Mouse (Mus musculus) cerebellum, adult 2 months (tissue): ENCODE results near the gene Pla2g16. TPM values are rescaled to one million over a fixed set of nuclear protein-coding genes. Genes with fewer than 3 reads are reported as not detected.

Experiments
- DNase-seq, 2 experiments: peaks; one replicate each; pipeline ENCODE4 v3.0.0; 2021
- H3K27ac ChIP-seq: fragments of 200-500 bp; 2 replicates; pipeline ENCODE4 v1.5.1; 2012; ENCODE audit warnings: low read length, control low read depth, inconsistent platforms; ENCODE audit not compliant: insufficient read depth
- H3K27me3 ChIP-seq: fragments of 200-500 bp; 2 replicates; pipeline ENCODE4 v1.6.1; 2012; ENCODE audit warnings: inconsistent platforms, mild to moderate bottlenecking, low read length, moderate library complexity; ENCODE audit not compliant: control insufficient read depth, insufficient read depth
- H3K4me1 ChIP-seq: fragments of 200-500 bp; 2 replicates; pipeline ENCODE4 v1.6.1; 2011; ENCODE audit warnings: low read length; ENCODE audit not compliant: control insufficient read depth, insufficient read depth
- H3K4me3 ChIP-seq: fragments of 200-500 bp; replicated peaks from 2 replicates; pipeline ENCODE3; 2011; ENCODE audit warnings: mild to moderate bottlenecking, low read depth, low read length, control low read depth; ENCODE audit not compliant: insufficient read depth
- CTCF ChIP-seq: fragments of 200-500 bp; IDR thresholded peaks from 2 replicates; pipeline ENCODE4 v1.5.1; 2011; ENCODE audit warnings: low read depth, mild to moderate bottlenecking, control low read depth, low read length, moderate library complexity, borderline replicate concordance; ENCODE audit not compliant: insufficient read depth
- POLR2A ChIP-seq: fragments of 200-500 bp; IDR thresholded peaks from 2 replicates; pipeline ENCODE4 v1.6.1; 2011; ENCODE audit warnings: low read length, control low read depth, borderline replicate concordance; ENCODE audit not compliant: insufficient read depth
- WGBS: fragments of 180-500 bp; shearing (Covaris S2); methylation state at CpG from one replicate; pipeline ENCODE4 v1.1.7; 2018; 5-methylcytosine and 5-hydroxymethylcytosine counted together
- polyA plus RNA-seq: library from polyadenylated mRNA; depleted of rRNA; stranded (reverse); fragments of >200 nt; gene quantifications from 2 replicates; pipeline ENCODE4 v1.2.3, GENCODE M21; 2012

Gene Pla2g16
- polyA plus RNA-seq, 1 experiment: 56.9 TPM

DNA sequence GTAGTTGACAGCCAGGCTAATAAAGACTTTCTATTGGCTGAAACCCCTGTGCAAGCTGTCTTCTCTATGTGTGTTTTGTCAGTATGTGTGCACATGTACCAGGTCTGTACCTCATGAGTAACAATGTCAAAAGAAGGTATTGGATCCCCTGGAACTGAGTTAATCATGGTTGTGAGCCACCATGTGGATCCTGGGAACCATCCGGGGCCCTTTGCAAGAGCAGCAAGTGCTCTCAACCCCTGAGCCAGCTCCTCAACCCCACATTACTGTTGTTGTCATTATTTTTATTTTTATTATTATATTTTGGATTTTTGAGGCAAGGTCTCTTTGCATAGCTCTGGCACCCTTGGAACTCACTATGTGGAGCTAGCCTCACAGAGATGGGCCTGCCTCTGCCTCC is 618 bp upstream of the Pla2g16 start:
- H3K27me3 ChIP-seq: no peaks in the 10 kb centered on the region
- H3K4me1 ChIP-seq: no peaks in the 10 kb centered on the region
- TF ChIP-seq CTCF (no peak), POLR2A (no peak)
- no peak for DNase-seq
- H3K4me3 ChIP-seq: no peak overlapping the region
- no peak overlapping the region for H3K27ac ChIP-seq
- 97% methylated on average over 1 of the region's 1 CpGs for WGBS

DNA sequence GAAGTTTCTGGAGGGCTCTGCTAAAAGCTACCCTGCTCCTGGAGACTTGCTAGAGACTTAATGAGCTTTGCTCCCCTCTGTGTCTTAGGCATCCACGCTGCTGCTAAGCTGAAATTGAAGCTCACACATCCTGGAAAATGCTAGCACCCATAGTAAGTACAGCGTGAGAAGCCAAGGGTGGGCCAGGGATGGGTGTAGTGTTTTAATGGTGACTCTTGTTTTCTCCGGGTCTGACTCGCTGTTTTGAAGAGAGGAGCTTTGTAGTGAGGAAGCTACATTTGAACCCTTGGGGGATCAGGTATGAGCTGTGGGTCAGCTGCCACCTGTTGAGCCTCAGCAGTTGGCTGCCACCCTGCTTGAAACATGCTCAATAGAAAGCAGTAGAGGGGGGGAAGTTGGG is 585 bp downstream of the Pla2g16 start:
- DNase-seq: no peak
- no peak overlapping the region for H3K27ac ChIP-seq
- H3K27me3 ChIP-seq: no peaks in the 10 kb centered on the region
- peak overlapping the region; percentile 24 for H3K4me3 ChIP-seq
- no peaks in the 10 kb centered on the region for H3K4me1 ChIP-seq
- 9% methylated on average over 4 of the region's 4 CpGs for WGBS
- no peak for TF ChIP-seq CTCF
- TF ChIP-seq POLR2A: no peak

- 76% methylated on average over 4 of the region's 4 CpGs for WGBS
- TF ChIP-seq POLR2A (no peak), CTCF (no peak)
- Histone ChIP-seq H3K27ac (no peak overlapping the region), H3K27me3 (no peaks in the 10 kb centered on the region), H3K4me3 (no peak overlapping the region), H3K4me1 (no peaks in the 10 kb centered on the region)
- DNase-seq: no peak
Measured at GRCm38 (mm10) chr19:7558675-7559074, 1.4 kb downstream of the Pla2g16 start.

- TF ChIP-seq CTCF (no peak), POLR2A (no peak)
- Histone ChIP-seq H3K27me3 (no peaks in the 10 kb centered on the region), H3K27ac (no peak overlapping the region), H3K4me3 (no peak overlapping the region), H3K4me1 (no peaks in the 10 kb centered on the region)
- no peak for DNase-seq
- 72% methylated on average over 4 of the region's 4 CpGs for WGBS
Measured at GRCm38 (mm10) chr19:7559986-7560385, 2.7 kb downstream of the Pla2g16 start.

GRCm38 (mm10) chr19:7561456-7561855 is 4.2 kb downstream of the Pla2g16 start:
- no peak for DNase-seq
- 75% methylated on average over 3 of the region's 3 CpGs for WGBS
- H3K27ac ChIP-seq: no peak overlapping the region
- H3K27me3 ChIP-seq: no peaks in the 10 kb centered on the region
- no peaks in the 10 kb centered on the region for H3K4me1 ChIP-seq
- TF ChIP-seq POLR2A (no peak), CTCF (no peak)
- no peak overlapping the region for H3K4me3 ChIP-seq

DNA sequence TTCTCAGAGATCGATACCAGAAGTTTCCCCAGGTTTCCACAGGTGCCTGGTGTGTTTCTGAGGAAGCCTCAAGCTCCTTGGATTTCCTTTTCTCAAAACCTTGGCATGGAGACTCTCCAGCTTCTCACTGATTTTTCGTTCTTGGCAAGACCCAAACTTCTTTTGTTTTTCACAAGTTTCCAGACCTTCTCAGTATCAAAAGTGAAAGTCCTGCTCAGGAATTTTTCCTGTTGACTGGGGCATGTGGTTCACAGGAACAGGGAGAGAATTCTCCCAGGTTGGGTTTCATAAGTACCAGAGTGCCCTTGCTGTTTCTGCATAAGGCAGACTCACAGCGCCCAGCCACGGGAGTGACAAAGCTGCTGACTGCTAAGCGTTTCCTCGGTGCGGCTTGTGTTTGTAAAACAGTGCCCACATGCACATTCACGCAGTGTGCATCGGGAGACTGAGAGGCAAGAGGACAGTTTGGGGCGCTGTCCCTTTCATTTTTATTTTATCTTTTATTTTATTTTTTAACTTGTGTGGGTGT is 5.4 kb downstream of the Pla2g16 start:
- 68% methylated on average over 10 of the region's 10 CpGs for WGBS

GRCm38 (mm10) chr19:7563676-7564075 is 6.4 kb downstream of the Pla2g16 start:
- no peak overlapping the region for H3K27ac ChIP-seq
- DNase-seq: no peak
- H3K4me3 ChIP-seq: no peak overlapping the region
- TF ChIP-seq CTCF (no peak), POLR2A (no peak)
- 90% methylated on average over 2 of the region's 2 CpGs for WGBS
- H3K27me3 ChIP-seq: no peaks in the 10 kb centered on the region
- H3K4me1 ChIP-seq: no peaks in the 10 kb centered on the region

More for the DNA sequence above, 5.4 kb downstream of the Pla2g16 start:
- no peak overlapping the region for H3K4me3 ChIP-seq
- TF ChIP-seq CTCF (no peak), POLR2A (no peak)
- no peak overlapping the region for H3K27ac ChIP-seq
- H3K4me1 ChIP-seq: no peaks in the 10 kb centered on the region
- H3K27me3 ChIP-seq: no peaks in the 10 kb centered on the region
- DNase-seq: no peak

DNA sequence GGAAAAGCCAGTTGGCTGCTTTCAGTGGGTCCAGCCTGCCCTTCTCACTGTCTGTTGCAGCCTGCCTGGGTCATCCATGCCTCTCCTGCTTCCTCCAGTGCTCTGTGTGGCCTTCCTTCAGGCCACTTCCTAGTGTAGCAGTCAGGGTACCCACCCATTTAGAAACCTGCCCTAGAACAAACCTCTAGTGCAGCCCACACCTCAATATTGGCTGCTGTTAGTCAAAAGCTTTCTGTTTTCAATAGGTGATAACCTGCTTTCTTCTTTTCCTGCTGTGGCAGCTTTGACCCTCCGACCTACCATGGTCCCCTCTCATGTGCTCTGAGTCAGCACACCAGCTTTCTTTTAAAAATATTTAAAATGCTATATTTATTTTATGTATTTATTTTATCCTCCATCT is 7.2 kb downstream of the Pla2g16 start:
- H3K4me1 ChIP-seq: no peaks in the 10 kb centered on the region
- WGBS: 90% methylated on average over 1 of the region's 1 CpGs
- no peak for DNase-seq
- H3K4me3 ChIP-seq: no peak overlapping the region
- peak overlapping the region; percentile 30; the same call in 1 of the 2 replicates for H3K27ac ChIP-seq
- H3K27me3 ChIP-seq: no peaks in the 10 kb centered on the region
- no peak for TF ChIP-seq POLR2A
- TF ChIP-seq CTCF: no peak
